Mouse (Mus musculus) ES-E14 (cell line): ENCODE measurements at regions not wholly inside any gene's neighbourhood (a gene's known extent, or its start where the extent isn't known, plus 50 kb on each side); places are given as distances from the start of the nearest gene placed in this dataset.

Experiments
- CHD2 ChIP-seq: IDR thresholded peaks from 2 replicates; pipeline ENCODE4 v1.6.1; 2014; ENCODE audit warnings: mild to moderate bottlenecking, low read depth, low read length, inconsistent platforms
- MAFK ChIP-seq: IDR thresholded peaks from 2 replicates; pipeline ENCODE4 v1.6.1; 2014; ENCODE audit warnings: mild to moderate bottlenecking, low read depth, low read length, inconsistent platforms; ENCODE audit not compliant: insufficient read depth
- ZNF384 ChIP-seq: IDR thresholded peaks from 2 replicates; pipeline ENCODE4 v1.6.1; 2012; ENCODE audit warnings: low read depth, low read length, inconsistent platforms

- TF ChIP-seq CHD2, result no peak
- TF ChIP-seq ZNF384, result no peak
- TF ChIP-seq MAFK, result no peak
Measured at GRCm38 (mm10) chr14:68899921-68900320, 394.2 kb downstream of the Synb start.
